Mouse (Mus musculus): ENCODE measurements at regions not wholly inside any gene's neighbourhood (a gene's known extent, or its start where the extent isn't known, plus 50 kb on each side); places are given as distances from the start of the nearest gene placed in this dataset.
"Not testable (repeated sequence)": the region's sequence is repeated elsewhere in the genome, so short reads cannot be mapped to it uniquely, and the experiment has no call there.

GRCm38 (mm10) chr16:20854696-20855213, 120.4 kb upstream of the Thpo start:
- no peak for DNase-seq

- DNase-seq, result no peak
These were observed 103.8 kb upstream of the Thpo start for GRCm38 (mm10) chr16:20838151-20838550.

GRCm38 (mm10) chr16:20836866-20837265, 102.6 kb upstream of the Thpo start:
- DNase-seq, result no peak

GRCm38 (mm10) chr16:20833838-20834237, 99.5 kb upstream of the Thpo start:
- DNase-seq, result not testable (repeated sequence)

- no peak for DNase-seq
These were observed 99.0 kb upstream of the Thpo start for GRCm38 (mm10) chr16:20833301-20833700.

- DNase-seq, result no peak
These were observed 95.6 kb upstream of the Thpo start for GRCm38 (mm10) chr16:20829732-20830435.

- DNase-seq, result no peak
These were observed 94.9 kb upstream of the Thpo start for GRCm38 (mm10) chr16:20828996-20829731.

- peak; percentile 78 for DNase-seq
These were observed 89.9 kb upstream of the Thpo start for GRCm38 (mm10) chr16:20824226-20824625.

GRCm38 (mm10) chr16:20820939-20821338, 86.6 kb upstream of the Thpo start:
- DNase-seq, result no peak

GRCm38 (mm10) chr16:20819568-20819967, 85.3 kb upstream of the Thpo start:
- DNase-seq, result no peak

- no peak for DNase-seq
These were observed 84.4 kb upstream of the Thpo start for GRCm38 (mm10) chr16:20818711-20819189.

- no peak for DNase-seq
These were observed 80.7 kb upstream of the Thpo start for GRCm38 (mm10) chr16:20814976-20815375.

- no peak for DNase-seq
These were observed 79.9 kb upstream of the Thpo start for GRCm38 (mm10) chr16:20814240-20814639.

- not testable (repeated sequence) for DNase-seq
These were observed 77.7 kb upstream of the Thpo start for GRCm38 (mm10) chr16:20812025-20812424.

GRCm38 (mm10) chr16:20810322-20810721, 76.0 kb upstream of the Thpo start:
- no peak for DNase-seq

GRCm38 (mm10) chr16:20808263-20808662, 74.0 kb upstream of the Thpo start:
- no peak for DNase-seq

- no peak for DNase-seq
These were observed 72.4 kb upstream of the Thpo start for GRCm38 (mm10) chr16:20806739-20807138.

- no peak for DNase-seq
These were observed 71.5 kb upstream of the Thpo start for GRCm38 (mm10) chr16:20805793-20806192.

- DNase-seq, result no peak
These were observed 70.8 kb upstream of the Thpo start for GRCm38 (mm10) chr16:20805086-20805485.

GRCm38 (mm10) chr16:20804601-20805017, 70.3 kb upstream of the Thpo start:
- DNase-seq, result peak; percentile 68

GRCm38 (mm10) chr16:20803278-20803930, 69.1 kb upstream of the Thpo start:
- DNase-seq, result no peak

GRCm38 (mm10) chr16:20802724-20803123, 68.4 kb upstream of the Thpo start:
- no peak for DNase-seq

- no peak for DNase-seq
These were observed 65.7 kb upstream of the Thpo start for GRCm38 (mm10) chr16:20800038-20800437.

All from right cerebral cortex, postnatal 25 days (tissue).